Mouse (Mus musculus): Measurements from ENCODE around the gene Otulinl.

- TF ChIP-seq CTCF (IDR thresholded peaks at IDR 0.05; ENCODE audit: extremely low read depth, insufficient read length, insufficient replicate concordance, low read depth, low read length), result no peak
- no peak for TF ChIP-seq POLR2A (IDR thresholded peaks at IDR 0.05; ENCODE audit: low read depth, low read length)
Observed at GRCm38 (mm10) chr15:27693235-27693634, 11.9 kb upstream of the Otulinl start.

Measured in small intestine, adult 2 months (tissue).